Mouse (Mus musculus) granulocyte monocyte progenitor cell, adult 5-6 weeks (primary cell): ENCODE data around the gene Zfp629. TPM values are rescaled to one million over a fixed set of nuclear protein-coding genes. Genes with fewer than 3 reads are reported as not detected.
"Not testable (repeated sequence)": the region's sequence is repeated elsewhere in the genome, so short reads cannot be mapped to it uniquely, and the experiment has no call there.

Experiments
- ATAC-seq: replicated peaks from 2 replicates; pipeline ENCODE4 v1.8.0; 2016; ENCODE audit warnings: mild to moderate bottlenecking, moderate TSS enrichment, inconsistent platforms; ENCODE audit not compliant: poor library complexity, severe bottlenecking
- total RNA-seq, 2 experiments: library from RNA; stranded (forward) in 1 of 2; stranded (reverse) in 1 of 2; fragments of 200-712, 200-1000 nt in 1 of 2; fragments of >200 nt in 1 of 2; fragmentation: Nextera tagmentation in 1 of 2; gene quantifications; 2 replicates each; pipeline ENCODE4 v1.2.3; 2014 to 2017

Gene Zfp629
- 12.9 and 18.9 TPM in 2 replicates for total RNA-seq (2014; fragmentation: Nextera tagmentation)
- total RNA-seq (2017): 8.2 and 12.6 TPM in 2 replicates

- ATAC-seq: peak; percentile 68
Observed at GRCm38 (mm10) chr7:127614891-127615843, at the start of gene Zfp629. Zfp629 (minus strand) TSS chr7:127615797.

GRCm38 (mm10) chr7:127662926-127663325, 47.3 kb upstream of the Zfp629 start:
- ATAC-seq: no peak

DNA sequence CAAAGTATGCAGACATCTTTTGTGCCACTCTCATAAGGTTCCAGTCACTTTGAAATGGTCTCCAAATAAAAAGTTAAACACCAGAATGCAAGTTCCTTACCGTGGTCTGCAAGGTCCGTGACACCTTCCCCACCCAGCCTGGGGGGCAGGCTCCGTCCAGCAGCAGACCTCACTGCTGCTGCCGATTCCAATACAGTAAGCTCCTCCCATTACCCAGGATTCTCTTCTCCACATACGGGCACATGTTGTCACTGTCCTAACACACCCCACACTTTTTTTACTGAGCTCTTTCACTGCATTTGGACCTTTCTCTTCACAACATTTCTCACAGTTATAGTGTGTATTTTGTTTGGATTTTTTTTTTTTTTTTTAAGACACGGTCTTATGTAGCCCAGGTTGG, 46.2 kb upstream of the Zfp629 start:
- no peak for ATAC-seq

- ATAC-seq: no peak
Observed at GRCm38 (mm10) chr7:127660882-127661281, 45.3 kb upstream of the Zfp629 start.

- ATAC-seq: peak; percentile 70
Observed at GRCm38 (mm10) chr7:127656946-127657345, 41.3 kb upstream of the Zfp629 start.

DNA sequence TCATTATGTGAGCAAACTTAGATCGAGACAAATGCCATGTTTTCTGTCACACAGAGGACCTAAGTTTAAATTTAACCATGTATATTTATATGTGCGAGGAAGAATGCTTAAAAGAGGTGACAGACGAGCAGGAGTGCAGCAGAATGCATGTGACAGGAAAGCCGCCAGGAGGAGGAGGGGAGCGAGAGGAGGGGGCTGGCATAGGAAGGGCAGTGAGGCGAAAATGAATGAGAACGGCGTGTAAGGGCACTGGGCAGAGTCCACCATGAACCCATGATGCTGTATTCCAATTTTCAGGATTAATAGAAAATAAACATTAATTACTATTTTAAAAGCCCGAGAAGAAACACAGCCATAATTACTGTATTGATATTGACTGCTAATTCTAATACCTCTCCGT, 38.7 kb upstream of the Zfp629 start:
- no peak for ATAC-seq

DNA sequence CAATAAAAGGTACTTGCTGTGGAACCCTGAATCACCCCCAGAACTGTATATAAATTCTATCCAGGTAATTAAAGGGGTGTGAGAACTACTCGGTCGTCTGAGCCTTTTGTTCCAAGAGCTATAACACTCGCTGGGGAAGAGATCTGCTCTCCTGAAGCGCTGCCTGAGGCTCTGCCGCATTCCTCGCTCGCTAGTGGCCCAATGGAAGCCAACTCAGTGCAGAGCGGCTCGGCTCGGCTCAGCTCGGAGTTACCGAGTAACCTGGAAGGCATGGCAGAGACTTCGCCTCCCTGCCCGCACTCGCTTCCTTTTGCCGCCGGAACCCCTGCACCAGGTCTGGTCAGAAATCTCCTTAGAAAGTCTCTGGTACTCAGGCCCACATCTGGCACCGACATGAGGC, 36.5 kb upstream of the Zfp629 start:
- no peak for ATAC-seq

GRCm38 (mm10) chr7:127651624-127652023, 36.0 kb upstream of the Zfp629 start:
- no peak for ATAC-seq

DNA sequence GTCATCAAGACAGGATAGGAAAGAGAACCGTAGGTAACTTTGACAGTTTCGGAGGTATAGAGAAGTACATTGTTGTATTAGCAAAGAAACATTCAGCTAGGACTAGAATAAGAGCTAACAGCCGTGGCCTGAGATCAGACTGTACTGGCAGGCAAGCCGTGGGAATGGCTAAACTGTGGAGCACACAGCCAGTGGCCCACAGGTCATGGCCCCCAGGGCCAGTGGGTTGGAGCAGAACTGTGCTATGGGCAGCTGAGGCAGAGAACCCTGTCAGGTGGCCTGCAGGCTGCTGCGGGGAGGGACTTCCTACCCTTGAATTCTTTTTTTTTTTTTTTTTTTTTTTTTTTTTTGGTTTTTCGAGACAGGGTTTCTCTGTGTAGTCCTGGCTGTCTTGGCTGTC, 33.6 kb upstream of the Zfp629 start:
- no peak for ATAC-seq

DNA sequence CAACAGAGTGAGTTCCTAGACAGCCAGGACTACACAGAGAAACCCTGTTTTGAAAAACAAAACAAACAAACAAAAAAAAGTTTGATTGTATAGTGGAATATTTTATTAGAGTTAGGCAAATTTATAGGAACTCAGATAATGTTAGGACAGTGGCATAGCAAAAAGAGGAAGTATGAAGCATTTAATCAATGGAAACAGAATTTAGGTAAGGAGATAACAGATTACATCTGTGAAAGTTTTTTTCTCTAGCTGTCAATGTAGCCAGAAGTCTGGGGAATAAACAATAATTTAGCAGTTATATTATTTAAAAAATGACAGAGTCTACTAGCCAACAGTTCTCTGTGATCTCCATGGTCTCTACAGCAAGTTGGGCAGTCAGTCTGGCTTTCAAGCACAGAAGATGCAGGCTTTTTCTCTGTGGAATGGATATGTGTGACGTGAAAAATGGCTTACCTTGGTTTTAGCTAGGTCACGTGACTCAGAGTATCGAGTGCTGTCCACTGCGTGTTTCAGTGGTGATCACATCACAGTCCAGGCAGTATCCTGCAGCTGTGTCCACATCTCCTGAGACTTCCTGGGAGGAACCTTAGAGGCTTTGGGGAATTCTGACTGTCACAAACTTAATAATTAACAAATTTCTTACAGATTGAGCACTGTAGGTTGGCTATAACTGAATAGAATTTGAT, 33.1 kb upstream of the Zfp629 start:
- no peak for ATAC-seq

DNA sequence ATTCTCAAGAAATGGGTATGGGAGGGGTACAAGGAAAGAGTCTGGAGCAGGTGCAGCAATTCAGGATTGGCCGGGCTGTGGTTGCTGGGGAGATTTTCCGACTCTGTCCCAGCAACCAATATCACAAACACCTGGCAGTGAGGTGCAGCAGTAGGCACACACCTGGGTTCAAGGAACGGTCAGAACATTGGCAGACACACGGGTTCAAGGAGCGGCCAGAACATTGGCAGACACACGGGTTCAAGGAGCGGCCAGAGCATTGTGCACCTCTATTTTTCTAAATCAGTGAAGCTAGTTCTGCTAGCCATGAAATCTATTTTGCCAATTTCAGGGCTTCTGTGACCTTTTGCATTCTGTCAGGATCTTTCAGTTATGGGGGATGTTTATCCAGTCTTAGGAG, 32.0 kb upstream of the Zfp629 start:
- not testable (repeated sequence) for ATAC-seq

GRCm38 (mm10) chr7:127646363-127646762, 30.8 kb upstream of the Zfp629 start:
- no peak for ATAC-seq

DNA sequence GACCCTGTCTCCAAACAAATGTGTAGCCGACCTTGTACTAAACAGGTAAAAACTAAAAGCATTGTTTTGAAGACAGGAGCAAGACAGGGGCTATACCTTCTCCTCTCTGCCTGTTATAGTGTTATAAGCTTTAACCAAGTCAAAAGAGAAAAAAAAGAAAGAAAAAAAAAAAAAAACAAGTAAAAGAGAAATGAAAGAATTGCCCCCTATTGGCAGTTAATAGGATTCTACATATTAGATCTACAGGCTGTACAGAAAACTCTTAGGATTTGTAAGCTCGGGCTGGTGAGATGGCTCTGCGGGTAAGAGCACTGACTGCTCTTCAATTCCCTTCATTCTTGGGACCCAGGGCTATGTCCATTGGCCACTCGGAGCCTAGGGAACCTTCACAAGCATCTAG, 26.7 kb upstream of the Zfp629 start:
- no peak for ATAC-seq

DNA sequence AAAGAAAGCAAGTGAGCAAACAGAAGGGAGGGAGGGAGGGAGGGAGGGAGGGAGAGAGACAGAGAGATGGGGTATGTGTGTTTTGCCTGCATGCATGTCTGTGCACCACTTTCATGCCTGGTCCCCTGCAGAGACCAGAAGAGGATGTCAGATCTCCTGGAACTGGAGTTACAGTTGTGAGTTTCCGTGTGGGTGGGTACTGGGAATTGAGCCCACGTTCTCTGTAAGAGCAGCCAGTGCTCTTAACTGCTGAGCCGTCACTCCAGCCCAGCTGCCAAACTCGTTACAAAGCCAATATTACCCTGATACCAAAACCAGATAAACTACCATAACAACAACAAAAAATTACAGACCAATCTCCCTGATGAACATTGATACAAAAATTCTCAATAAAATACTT, 25.7 kb upstream of the Zfp629 start:
- no peak for ATAC-seq

- ATAC-seq: peak; percentile 46
Observed at GRCm38 (mm10) chr7:127636963-127637362, 21.4 kb upstream of the Zfp629 start.

DNA sequence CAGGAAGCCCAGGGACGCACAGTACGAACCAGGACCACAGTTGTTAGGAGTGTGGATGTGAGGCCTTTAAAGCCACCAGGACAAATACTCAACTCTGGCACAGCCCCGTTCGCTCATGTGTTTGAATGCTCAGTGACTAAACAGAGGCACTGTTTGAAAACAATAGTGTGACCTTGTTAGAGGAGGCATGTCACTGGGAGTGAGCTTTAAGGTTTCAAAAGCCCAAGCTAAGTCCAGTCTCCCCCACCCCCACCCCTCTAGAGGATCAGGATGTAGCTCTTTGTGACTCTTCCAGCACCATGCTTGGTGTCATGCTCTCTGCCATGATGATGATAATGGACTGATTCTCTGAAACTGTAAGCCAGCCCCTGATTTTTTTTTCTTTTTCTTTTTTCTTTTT, 15.8 kb upstream of the Zfp629 start:
- no peak for ATAC-seq

- ATAC-seq: no peak
Observed at GRCm38 (mm10) chr7:127628646-127629045, 13.0 kb upstream of the Zfp629 start.

DNA sequence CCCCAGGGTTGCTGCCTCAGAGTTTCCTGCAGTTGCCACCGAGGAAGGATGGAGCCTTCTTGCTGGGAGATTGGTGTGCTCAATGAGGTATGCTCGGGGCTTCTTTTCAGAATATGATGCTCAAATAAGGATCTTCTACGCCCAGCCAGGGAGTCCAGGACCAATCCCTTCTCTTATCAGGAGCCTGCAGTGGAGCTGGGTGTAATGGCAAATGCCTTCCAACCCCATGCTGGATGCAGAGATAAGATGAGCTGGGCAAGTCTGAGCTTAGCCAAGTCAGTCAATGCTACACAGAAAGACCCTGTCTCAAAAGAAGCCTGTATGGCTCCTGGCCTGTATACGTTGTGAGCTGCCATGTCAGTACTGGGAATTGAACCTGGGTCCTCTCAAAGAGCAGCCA, 10.9 kb upstream of the Zfp629 start:
- ATAC-seq: no peak

- no peak for ATAC-seq
Observed at GRCm38 (mm10) chr7:127626039-127626438, 10.4 kb upstream of the Zfp629 start.

DNA sequence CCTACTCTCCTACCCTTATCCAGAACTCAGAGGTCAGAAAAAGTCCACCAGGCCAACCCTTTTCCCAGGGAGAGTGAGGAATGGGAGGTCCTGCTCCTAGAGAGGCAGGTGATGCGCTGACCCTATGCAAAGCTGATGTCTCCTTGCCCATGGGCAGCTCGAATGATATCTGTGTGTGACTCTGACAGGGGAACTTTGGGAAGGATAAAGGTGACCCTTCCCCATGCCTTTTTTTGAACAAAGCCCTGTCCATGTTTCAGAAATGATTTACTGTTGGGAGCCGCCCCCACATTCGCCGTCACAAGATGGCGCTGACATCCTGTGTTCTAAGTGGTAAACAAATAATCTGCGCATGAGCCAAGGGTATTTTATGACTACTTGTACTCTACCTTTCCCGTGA, 2.8 kb upstream of the Zfp629 start:
- ATAC-seq: not testable (repeated sequence)

DNA sequence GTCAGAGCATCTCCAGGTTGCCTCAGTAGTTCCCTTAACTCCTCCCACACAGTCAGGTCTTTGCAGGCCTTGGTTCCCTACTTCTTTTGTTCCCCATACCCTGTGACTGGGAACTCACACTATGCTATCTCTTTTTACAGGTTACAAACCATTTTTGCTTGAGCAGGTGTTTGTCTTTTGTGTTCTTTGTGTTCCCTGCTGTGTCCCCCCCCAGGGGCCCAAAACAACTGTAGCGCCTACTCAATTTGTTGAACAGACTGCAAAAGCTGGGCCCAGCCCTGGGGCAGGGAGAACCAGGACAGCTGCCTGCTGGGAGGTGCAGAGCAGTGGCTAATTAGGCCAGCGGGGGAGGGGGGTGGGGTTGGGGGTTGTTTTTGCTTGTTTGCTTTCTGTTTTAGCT, 2.4 kb upstream of the Zfp629 start:
- no peak for ATAC-seq
